Mouse (Mus musculus): ENCODE measurements around the gene Lsamp.

- TF ChIP-seq POLR2A (IDR thresholded peaks at IDR 0.05; ENCODE audit: extremely low read depth, insufficient read depth, low read length) (no peak), CTCF (IDR thresholded peaks at IDR 0.05; ENCODE audit: low read depth, low read length) (no peak)
Observed at GRCm38 (mm10) chr16:42189431-42190081, 2205.4 kb downstream of the Lsamp start.
